Mouse (Mus musculus) MEL (cell line): Measurements from ENCODE around the gene Epdr1. TPM values are rescaled to one million over a fixed set of nuclear protein-coding genes. Genes with fewer than 3 reads are reported as not detected.
A peak's percentile ranks its signal among the peaks of the same experiment; 100 is the strongest.
"Not testable (repeated sequence)": the region's sequence is repeated elsewhere in the genome, so short reads cannot be mapped to it uniquely, and the experiment has no call there.

Experiments used
- DNase-seq: peaks from one replicate; pipeline ENCODE4 v3.0.0; 2011; ENCODE audit warnings: low read depth, low spot score
- H3K27ac ChIP-seq: 2 replicates; pipeline ENCODE4 v1.5.1; 2012; ENCODE audit warnings: low read depth, mild to moderate bottlenecking, control low read depth, low read length, moderate library complexity; ENCODE audit not compliant: control insufficient read depth
- H3K27me3 ChIP-seq, 2 experiments: fragments of 150-350 bp in 1 of 2; sonication (generic) in 1 of 2; 2 replicates each; pipeline ENCODE4 v1.6.1; 2012; ENCODE audit warnings: low read length in 2 of 2, mild to moderate bottlenecking in 2 of 2, improper control_type of control experiment in 1 of 2, moderate library complexity in 1 of 2; ENCODE audit not compliant: insufficient read depth in 2 of 2, control insufficient read depth in 1 of 2
- H3K36me3 ChIP-seq, 2 experiments: 2 replicates each; pipeline ENCODE4 v1.6.1; 2012 to 2014; ENCODE audit warnings: low read length in 2 of 2, improper control_type of control experiment in 1 of 2, inconsistent platforms in 1 of 2, mild to moderate bottlenecking in 1 of 2; ENCODE audit not compliant: insufficient read depth in 2 of 2, control insufficient read depth in 1 of 2
- H3K4me1 ChIP-seq, 2 experiments: fragments of 150-350 bp in 1 of 2; sonication (generic) in 1 of 2; 2 replicates each; pipeline ENCODE4 v1.6.1; 2012; ENCODE audit warnings: low read length in 2 of 2, improper control_type of control experiment in 1 of 2, mild to moderate bottlenecking in 1 of 2; ENCODE audit not compliant: insufficient read depth in 2 of 2, control insufficient read depth in 1 of 2
- H3K4me3 ChIP-seq, 2 experiments: fragments of 150-350 bp in 1 of 2; sonication (generic) in 1 of 2; 2 replicates each; pipeline ENCODE4 v1.5.1; 2012; ENCODE audit warnings: low read depth in 2 of 2, low read length in 2 of 2, mild to moderate bottlenecking in 2 of 2, moderate library complexity in 2 of 2, control low read depth in 1 of 2, improper control_type of control experiment in 1 of 2; ENCODE audit not compliant: control insufficient read depth in 1 of 2, insufficient read depth in 1 of 2
- H3K79me2 ChIP-seq: 2 replicates; pipeline ENCODE4 v1.6.1; 2012; ENCODE audit warnings: mild to moderate bottlenecking, low read length, moderate library complexity; ENCODE audit not compliant: control insufficient read depth, poor library complexity, insufficient read depth
- H3K9ac ChIP-seq: 2 replicates; pipeline ENCODE4 v1.6.1; 2012; ENCODE audit warnings: low read depth, mild to moderate bottlenecking, control low read depth, low read length, moderate library complexity; ENCODE audit not compliant: control insufficient read depth, poor library complexity, severe bottlenecking
- H3K9me3 ChIP-seq: fragments of 150-350 bp; sonication (generic); replicated peaks from 2 replicates; pipeline ENCODE4 v1.6.1; 2012; ENCODE audit warnings: mild to moderate bottlenecking, low read length, improper control_type of control experiment, moderate library complexity; ENCODE audit not compliant: insufficient read depth
- BHLHE40 ChIP-seq: IDR thresholded peaks from 2 replicates; pipeline ENCODE4 v1.6.1; 2012; ENCODE audit warnings: low read depth, mild to moderate bottlenecking, inconsistent platforms, low read length, improper control_type of control experiment, borderline replicate concordance
- CHD1 ChIP-seq: IDR thresholded peaks from 2 replicates; pipeline ENCODE4 v1.6.1; 2012; ENCODE audit warnings: low read depth, mild to moderate bottlenecking, inconsistent platforms, low read length, improper control_type of control experiment
- CHD2 ChIP-seq: IDR thresholded peaks from 2 replicates; pipeline ENCODE4 v1.6.1; 2011; ENCODE audit warnings: low read length, improper control_type of control experiment
- CTCF ChIP-seq, 3 experiments: IDR thresholded peaks in 2 of 3; conservative IDR thresholded peaks in 1 of 3; 2 replicates each; pipeline ENCODE4 v1.5.1; 2011 to 2012; ENCODE audit warnings: low read length in 3 of 3, low read depth in 2 of 3, mild to moderate bottlenecking in 2 of 3, improper control_type of control experiment in 1 of 3, inconsistent platforms in 1 of 3, mixed read lengths in 1 of 3, moderate library complexity in 1 of 3; ENCODE audit not compliant: control insufficient read depth in 1 of 3, insufficient read depth in 1 of 3, poor library complexity in 1 of 3, severe bottlenecking in 1 of 3
- E2F4 ChIP-seq: IDR thresholded peaks from 2 replicates; pipeline ENCODE4 v1.6.1; 2011; ENCODE audit warnings: low read depth, low read length, improper control_type of control experiment, borderline replicate concordance
- ELF1 ChIP-seq: IDR thresholded peaks from 2 replicates; pipeline ENCODE4 v1.6.1; 2014; ENCODE audit warnings: low read depth, mild to moderate bottlenecking, inconsistent platforms, low read length, improper control_type of control experiment, moderate library complexity
- EP300 ChIP-seq, 2 experiments: IDR thresholded peaks; 2 replicates each; pipeline ENCODE4 v1.6.1; 2011; ENCODE audit warnings: improper control_type of control experiment in 2 of 2, low read length in 2 of 2, low read depth in 1 of 2, mild to moderate bottlenecking in 1 of 2
- ETS1 ChIP-seq: IDR thresholded peaks from 2 replicates; pipeline ENCODE4 v1.6.1; 2012; ENCODE audit warnings: low read depth, mild to moderate bottlenecking, inconsistent platforms, low read length, improper control_type of control experiment, moderate library complexity
- GABPA ChIP-seq: IDR thresholded peaks from 2 replicates; pipeline ENCODE4 v1.6.1; 2012; ENCODE audit warnings: low read depth, mild to moderate bottlenecking, inconsistent platforms, low read length, improper control_type of control experiment, moderate library complexity
- GATA1 ChIP-seq: IDR thresholded peaks from 2 replicates; pipeline ENCODE4 v1.6.1; 2011; ENCODE audit warnings: low read depth, low read length, improper control_type of control experiment
- HCFC1 ChIP-seq: IDR thresholded peaks from 2 replicates; pipeline ENCODE4 v1.6.1; 2012; ENCODE audit warnings: low read depth, mild to moderate bottlenecking, inconsistent platforms, low read length, improper control_type of control experiment, moderate library complexity
- JUND ChIP-seq: IDR thresholded peaks from 2 replicates; pipeline ENCODE4 v1.6.1; 2011; ENCODE audit warnings: low read depth, mild to moderate bottlenecking, improper control_type of control experiment, low read length
- MAFK ChIP-seq: IDR thresholded peaks from 2 replicates; pipeline ENCODE4 v1.6.1; 2011; ENCODE audit warnings: low read depth, mild to moderate bottlenecking, low read length, improper control_type of control experiment, borderline replicate concordance
- MAX ChIP-seq: IDR thresholded peaks from 2 replicates; pipeline ENCODE4 v1.6.1; 2011; ENCODE audit warnings: low read length, improper control_type of control experiment
- MAZ ChIP-seq: IDR thresholded peaks from 2 replicates; pipeline ENCODE4 v1.6.1; 2012; ENCODE audit warnings: low read depth, mild to moderate bottlenecking, inconsistent platforms, low read length, improper control_type of control experiment
- MEF2A ChIP-seq: IDR thresholded peaks from 2 replicates; pipeline ENCODE4 v1.6.1; 2014; ENCODE audit warnings: low read depth, mild to moderate bottlenecking, inconsistent platforms, low read length, improper control_type of control experiment; ENCODE audit not compliant: poor library complexity, insufficient replicate concordance, severe bottlenecking; ENCODE audit errors: extremely low read depth
- MXI1 ChIP-seq: IDR thresholded peaks from 2 replicates; pipeline ENCODE4 v1.6.1; 2011; ENCODE audit warnings: mild to moderate bottlenecking, low read depth, low read length, improper control_type of control experiment
- MYB ChIP-seq: IDR thresholded peaks from 2 replicates; pipeline ENCODE4 v1.6.1; 2011; ENCODE audit warnings: mild to moderate bottlenecking, low read depth, low read length, improper control_type of control experiment
- NELFE ChIP-seq: IDR thresholded peaks from 2 replicates; pipeline ENCODE4 v1.6.1; 2011; ENCODE audit warnings: low read depth, low read length, improper control_type of control experiment
- POLR2AphosphoS2 ChIP-seq: IDR thresholded peaks from 2 replicates; pipeline ENCODE4 v1.6.1; 2011; ENCODE audit warnings: low read length, improper control_type of control experiment
- POLR2AphosphoS5 ChIP-seq: IDR thresholded peaks from 2 replicates; pipeline ENCODE4 v1.6.1; 2012; ENCODE audit warnings: low read depth, borderline replicate concordance, mild to moderate bottlenecking, inconsistent platforms, low read length, moderate library complexity, mixed read lengths
- RAD21 ChIP-seq: IDR thresholded peaks from 2 replicates; pipeline ENCODE4 v1.6.1; 2011; ENCODE audit warnings: mild to moderate bottlenecking, low read depth, low read length, improper control_type of control experiment
- SIN3A ChIP-seq: IDR thresholded peaks from 2 replicates; pipeline ENCODE4 v1.6.1; 2012; ENCODE audit warnings: low read length, improper control_type of control experiment, inconsistent platforms
- SMC3 ChIP-seq: IDR thresholded peaks from 2 replicates; pipeline ENCODE4 v1.6.1; 2011; ENCODE audit warnings: low read depth, low read length, improper control_type of control experiment
- TAL1 ChIP-seq: IDR thresholded peaks from 2 replicates; pipeline ENCODE4 v1.6.1; 2012; ENCODE audit warnings: mild to moderate bottlenecking, inconsistent platforms, low read length, moderate library complexity, mixed read lengths
- TBP ChIP-seq: IDR thresholded peaks from 2 replicates; pipeline ENCODE4 v1.8.0; 2011; ENCODE audit warnings: low read depth, low read length, improper control_type of control experiment
- TCF12 ChIP-seq: IDR thresholded peaks from 2 replicates; pipeline ENCODE4 v1.6.1; 2014; ENCODE audit warnings: low read depth, mild to moderate bottlenecking, inconsistent platforms, low read length, improper control_type of control experiment, moderate library complexity
- USF1 ChIP-seq: IDR thresholded peaks from 2 replicates; pipeline ENCODE4 v1.6.1; 2014; ENCODE audit warnings: low read depth, mild to moderate bottlenecking, inconsistent platforms, low read length, improper control_type of control experiment, moderate library complexity
- USF2 ChIP-seq, 2 experiments: IDR thresholded peaks; 2 replicates each; pipeline ENCODE4 v1.6.1; 2011 to 2012; ENCODE audit warnings: improper control_type of control experiment in 2 of 2, low read length in 2 of 2, borderline replicate concordance in 1 of 2, inconsistent platforms in 1 of 2, low read depth in 1 of 2, mild to moderate bottlenecking in 1 of 2; ENCODE audit not compliant: insufficient read depth in 1 of 2
- ZC3H11A ChIP-seq: IDR thresholded peaks from 2 replicates; pipeline ENCODE4 v1.6.1; 2012; ENCODE audit warnings: low read depth, mild to moderate bottlenecking, inconsistent platforms, low read length, improper control_type of control experiment
- ZKSCAN1 ChIP-seq: IDR thresholded peaks from 2 replicates; pipeline ENCODE4 v1.6.1; 2012; ENCODE audit warnings: low read depth, mild to moderate bottlenecking, inconsistent platforms, low read length, improper control_type of control experiment, moderate library complexity
- ZNF384 ChIP-seq: IDR thresholded peaks from 2 replicates; pipeline ENCODE4 v1.6.1; 2012; ENCODE audit warnings: low read depth, mild to moderate bottlenecking, inconsistent platforms, low read length, improper control_type of control experiment
- polyA plus RNA-seq, 2 experiments: library from polyadenylated mRNA; stranded (reverse) in 1 of 2; unstranded in 1 of 2; fragments of >175 nt in 1 of 2; fragments of >200 nt in 1 of 2; gene quantifications; 2 replicates each; pipeline versions ENCODE4 v1.2.1 to v1.2.4; 2012; ENCODE audit warnings: low replicate concordance in 2 of 2, low read depth in 1 of 2; ENCODE audit not compliant: insufficient read length in 2 of 2, insufficient read depth in 1 of 2, missing spikeins in 1 of 2
- total RNA-seq: library from RNA; depleted of rRNA; stranded (reverse); fragments of 300-350 nt; gene quantifications from 2 replicates; pipeline ENCODE4 v1.2.3, GENCODE M21; 2012

The Epdr1 gene
- total and polyA plus RNA-seq, 3 experiments, result not detected

DNA sequence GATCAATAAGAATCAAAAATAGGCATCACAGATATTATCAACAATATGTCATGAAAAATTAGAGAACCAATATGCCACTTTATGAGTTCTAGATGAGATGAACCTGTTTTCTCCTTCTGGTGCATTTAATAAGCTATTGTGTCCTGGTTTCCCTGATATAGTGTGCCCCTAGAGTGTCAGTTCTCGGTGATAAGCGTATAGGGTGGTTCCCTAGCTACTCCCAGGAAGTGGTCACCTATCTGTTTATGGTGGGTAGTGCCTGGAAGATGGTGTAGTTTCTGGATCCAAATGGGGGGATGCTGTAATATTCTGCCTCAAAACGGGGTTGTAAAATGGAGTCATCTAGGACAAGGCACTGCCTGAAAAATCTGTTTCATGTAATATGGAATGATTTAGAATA lies 43.8 kb downstream of the Epdr1 start:
- H3K27ac ChIP-seq, result no peak overlapping the region; the same call in 1 of the 2 replicates
- no peaks in the 10 kb centered on the region for H3K9me3 ChIP-seq
- H3K4me3 ChIP-seq, result no peak overlapping the region
- TF ChIP-seq EP300 (IDR thresholded peaks at IDR 0.05; ENCODE audit: low read depth in 1 of 2, low read length in 2 of 2) (peak; percentile 72 to 87), JUND (no peak), ZC3H11A (no peak), BHLHE40 (no peak), ETS1 (peak; percentile 47), MAX (no peak), TAL1 (no peak), CHD2 (no peak), USF2 (IDR thresholded peaks at IDR 0.05; ENCODE audit: borderline replicate concordance in 1 of 2, insufficient read depth in 1 of 2, low read depth in 1 of 2, low read length in 2 of 2) (no peak), SIN3A (peak; percentile 45; the same call in 1 of the 2 replicates), CHD1 (no peak), MXI1 (no peak), MYB (0 out of 2 replicates have a peak, but pooled peaks have one; percentile 41), MEF2A (no peak), GATA1 (peak; percentile 66), POLR2AphosphoS5 (no peak), USF1 (no peak), TBP (no peak), CTCF (IDR thresholded peaks at IDR 0.05 in 2 of 3, conservative IDR thresholded peaks at IDR 0.05 in 1 of 3; ENCODE audit: control insufficient read depth in 1 of 3, insufficient read depth in 1 of 3, low read depth in 2 of 3, low read length in 3 of 3, poor library complexity in 1 of 3, severe bottlenecking in 1 of 3) (no peak), SMC3 (no peak), ZKSCAN1 (no peak), POLR2AphosphoS2 (no peak), HCFC1 (no peak), E2F4 (no peak), TCF12 (peak; percentile 55), ZNF384 (no peak), NELFE (no peak), GABPA (no peak), MAFK (no peak), MAZ (no peak), ELF1 (no peak), RAD21 (no peak)
- TF ChIP-seq, all 39 proteins: peak for 6
- H3K9ac ChIP-seq, result no peak overlapping the region
- H3K4me1 ChIP-seq, result peaks cover 2 to 10% of the 10 kb centered on the region in 2 experiments; a peak in 3 of 4 replicates
- H3K36me3 ChIP-seq, result peaks cover 0 to 11% of the 10 kb centered on the region in 2 experiments; a peak in 2 of 4 replicates
- H3K79me2 ChIP-seq, result no peaks in the 10 kb centered on the region
- H3K27me3 ChIP-seq, result no peaks in the 10 kb centered on the region
- peak; percentile 58 for DNase-seq

DNA sequence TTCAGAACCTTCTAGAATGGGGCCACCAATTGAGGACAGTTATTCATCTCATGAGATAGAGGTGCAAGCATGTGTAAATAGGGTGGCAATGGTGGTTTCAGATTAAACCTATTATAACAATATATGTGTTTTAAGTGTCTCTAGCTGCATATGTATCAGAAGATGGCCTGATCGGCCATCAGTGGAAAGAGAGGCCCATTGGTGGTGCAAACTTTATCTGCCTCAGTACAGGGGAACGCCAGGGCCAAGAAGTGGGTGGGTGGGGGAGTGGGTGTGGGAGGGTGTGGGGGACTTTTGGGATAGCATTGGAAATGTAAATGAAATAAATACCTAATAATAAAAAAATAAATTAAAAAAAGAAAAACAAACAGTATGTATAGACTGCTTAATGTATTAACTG lies 45.0 kb downstream of the Epdr1 start:
- H3K9me3 ChIP-seq, H3K9ac ChIP-seq, H3K79me2 ChIP-seq, H3K4me3 ChIP-seq, H3K27me3 ChIP-seq, H3K4me1 ChIP-seq, H3K27ac ChIP-seq, DNase-seq: not testable (repeated sequence)
- H3K36me3 ChIP-seq, result peaks cover 0 to 11% of the 10 kb centered on the region in 2 experiments; a peak in 2 of 4 replicates
